Mouse (Mus musculus): ENCODE measurements around the gene Gal3st1.
"Not testable (repeated sequence)": the region's sequence is repeated elsewhere in the genome, so short reads cannot be mapped to it uniquely, and the experiment has no call there.

Gene Gal3st1

GRCm38 (mm10) chr11:3983291-3983862 lies at the start of gene Gal3st1:
Gene Gal3st1 (plus strand): TSS chr11:3983636.
- in situ Hi-C loops (cut with MboI; ENCODE audit: low pct_unique_long_range_greater_than_20kb in 1 of 2, low sequenced_read_pairs in 2 of 2, unreplicated experiment in 1 of 2), result no loop called here

- in situ Hi-C loops (cut with MboI; ENCODE audit: low pct_unique_long_range_greater_than_20kb in 1 of 2, low sequenced_read_pairs in 2 of 2, unreplicated experiment in 1 of 2), result no loop called here
Observed at GRCm38 (mm10) chr11:3933756-3934285, 49.6 kb upstream of the Gal3st1 start.

- in situ Hi-C loops (cut with MboI; ENCODE audit: low pct_unique_long_range_greater_than_20kb in 1 of 2, low sequenced_read_pairs in 2 of 2, unreplicated experiment in 1 of 2), result no loop called here
Observed at GRCm38 (mm10) chr11:3935135-3935534, 48.3 kb upstream of the Gal3st1 start.

GRCm38 (mm10) chr11:3936318-3936717 lies 47.1 kb upstream of the Gal3st1 start:
- in situ Hi-C loops (cut with MboI; ENCODE audit: low pct_unique_long_range_greater_than_20kb in 1 of 2, low sequenced_read_pairs in 2 of 2, unreplicated experiment in 1 of 2), result no loop called here

- in situ Hi-C loops (cut with MboI; ENCODE audit: low pct_unique_long_range_greater_than_20kb in 1 of 2, low sequenced_read_pairs in 2 of 2, unreplicated experiment in 1 of 2), result no loop called here
Observed at GRCm38 (mm10) chr11:3937321-3937874, 46.0 kb upstream of the Gal3st1 start.

GRCm38 (mm10) chr11:3941371-3941770 lies 42.1 kb upstream of the Gal3st1 start:
- in situ Hi-C loops (cut with MboI; ENCODE audit: low pct_unique_long_range_greater_than_20kb in 1 of 2, low sequenced_read_pairs in 2 of 2, unreplicated experiment in 1 of 2), result no loop called here

GRCm38 (mm10) chr11:3946386-3946785 lies 37.0 kb upstream of the Gal3st1 start:
- in situ Hi-C loops (cut with MboI; ENCODE audit: low pct_unique_long_range_greater_than_20kb in 1 of 2, low sequenced_read_pairs in 2 of 2, unreplicated experiment in 1 of 2), result no loop called here

- in situ Hi-C loops (cut with MboI; ENCODE audit: low pct_unique_long_range_greater_than_20kb in 1 of 2, low sequenced_read_pairs in 2 of 2, unreplicated experiment in 1 of 2), result not testable (repeated sequence)
Observed at GRCm38 (mm10) chr11:3954876-3955275, 28.6 kb upstream of the Gal3st1 start.

GRCm38 (mm10) chr11:3955371-3955770 lies 28.1 kb upstream of the Gal3st1 start:
- in situ Hi-C loops (cut with MboI; ENCODE audit: low pct_unique_long_range_greater_than_20kb in 1 of 2, low sequenced_read_pairs in 2 of 2, unreplicated experiment in 1 of 2), result not testable (repeated sequence)

GRCm38 (mm10) chr11:3960901-3961300 lies 22.5 kb upstream of the Gal3st1 start:
- in situ Hi-C loops (cut with MboI; ENCODE audit: low pct_unique_long_range_greater_than_20kb in 1 of 2, low sequenced_read_pairs in 2 of 2, unreplicated experiment in 1 of 2), result no loop called here

GRCm38 (mm10) chr11:3961761-3962160 lies 21.7 kb upstream of the Gal3st1 start:
- in situ Hi-C loops (cut with MboI; ENCODE audit: low pct_unique_long_range_greater_than_20kb in 1 of 2, low sequenced_read_pairs in 2 of 2, unreplicated experiment in 1 of 2), result no loop called here

- in situ Hi-C loops (cut with MboI; ENCODE audit: low pct_unique_long_range_greater_than_20kb in 1 of 2, low sequenced_read_pairs in 2 of 2, unreplicated experiment in 1 of 2), result no loop called here
Observed at GRCm38 (mm10) chr11:3963155-3963554, 20.3 kb upstream of the Gal3st1 start.

GRCm38 (mm10) chr11:3963610-3964415 lies 19.6 kb upstream of the Gal3st1 start, which contains the start of gene Pes1:
Gene Pes1 (plus strand): TSS chr11:3963975.
- in situ Hi-C loops (cut with MboI; ENCODE audit: low pct_unique_long_range_greater_than_20kb in 1 of 2, low sequenced_read_pairs in 2 of 2, unreplicated experiment in 1 of 2), result no loop called here

- in situ Hi-C loops (cut with MboI; ENCODE audit: low pct_unique_long_range_greater_than_20kb in 1 of 2, low sequenced_read_pairs in 2 of 2, unreplicated experiment in 1 of 2), result no loop called here
Observed at GRCm38 (mm10) chr11:3964416-3965172, 18.8 kb upstream of the Gal3st1 start.

GRCm38 (mm10) chr11:3969837-3970236 lies 13.6 kb upstream of the Gal3st1 start:
- in situ Hi-C loops (cut with MboI; ENCODE audit: low pct_unique_long_range_greater_than_20kb in 1 of 2, low sequenced_read_pairs in 2 of 2, unreplicated experiment in 1 of 2), result no loop called here

- in situ Hi-C loops (cut with MboI; ENCODE audit: low pct_unique_long_range_greater_than_20kb in 1 of 2, low sequenced_read_pairs in 2 of 2, unreplicated experiment in 1 of 2), result no loop called here
Observed at GRCm38 (mm10) chr11:3970361-3970760, 13.1 kb upstream of the Gal3st1 start.

GRCm38 (mm10) chr11:3973081-3973480 lies 10.4 kb upstream of the Gal3st1 start:
- in situ Hi-C loops (cut with MboI; ENCODE audit: low pct_unique_long_range_greater_than_20kb in 1 of 2, low sequenced_read_pairs in 2 of 2, unreplicated experiment in 1 of 2), result no loop called here

GRCm38 (mm10) chr11:3974311-3974710 lies 9.1 kb upstream of the Gal3st1 start:
- in situ Hi-C loops (cut with MboI; ENCODE audit: low pct_unique_long_range_greater_than_20kb in 1 of 2, low sequenced_read_pairs in 2 of 2, unreplicated experiment in 1 of 2), result no loop called here

GRCm38 (mm10) chr11:3976678-3977077 lies 6.8 kb upstream of the Gal3st1 start, which contains the start of gene 4930556J24Rik:
Gene 4930556J24Rik (minus strand): TSS chr11:3976778.
- in situ Hi-C loops (cut with MboI; ENCODE audit: low pct_unique_long_range_greater_than_20kb in 1 of 2, low sequenced_read_pairs in 2 of 2, unreplicated experiment in 1 of 2), result no loop called here

All from mouse embryonic stem cell (cell line).